Mouse (Mus musculus) right cerebral cortex, adult 18-20 months (tissue): ENCODE results near the gene Slc25a12.
A peak's percentile ranks its signal among the peaks of the same experiment; 100 is the strongest.

Experiments
- DNase-seq: peaks from one replicate; pipeline ENCODE4 v3.0.0; 2022; ENCODE audit warnings: mixed read lengths

Slc25a12 gene

DNA sequence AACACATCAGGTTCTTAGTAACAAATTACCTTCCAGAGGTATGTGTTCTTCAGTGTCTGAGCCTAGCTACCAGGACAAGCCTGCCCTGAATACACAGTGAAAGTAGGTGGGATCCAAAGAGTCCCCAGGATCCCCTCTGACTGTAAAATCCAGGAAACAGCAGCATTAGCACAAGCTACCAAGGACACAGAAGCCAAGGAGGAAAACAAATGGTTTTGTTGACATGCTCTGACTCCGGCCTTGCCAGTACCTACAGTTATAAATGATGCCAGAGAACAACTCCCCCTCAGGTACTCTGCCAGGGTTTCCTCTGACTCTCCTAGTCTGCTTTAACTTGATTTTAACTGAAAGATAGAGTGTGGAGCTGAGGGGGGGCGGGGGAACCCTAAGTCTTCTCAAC, 18.0 kb downstream of the Slc25a12 start:
- DNase-seq: no peak

DNA sequence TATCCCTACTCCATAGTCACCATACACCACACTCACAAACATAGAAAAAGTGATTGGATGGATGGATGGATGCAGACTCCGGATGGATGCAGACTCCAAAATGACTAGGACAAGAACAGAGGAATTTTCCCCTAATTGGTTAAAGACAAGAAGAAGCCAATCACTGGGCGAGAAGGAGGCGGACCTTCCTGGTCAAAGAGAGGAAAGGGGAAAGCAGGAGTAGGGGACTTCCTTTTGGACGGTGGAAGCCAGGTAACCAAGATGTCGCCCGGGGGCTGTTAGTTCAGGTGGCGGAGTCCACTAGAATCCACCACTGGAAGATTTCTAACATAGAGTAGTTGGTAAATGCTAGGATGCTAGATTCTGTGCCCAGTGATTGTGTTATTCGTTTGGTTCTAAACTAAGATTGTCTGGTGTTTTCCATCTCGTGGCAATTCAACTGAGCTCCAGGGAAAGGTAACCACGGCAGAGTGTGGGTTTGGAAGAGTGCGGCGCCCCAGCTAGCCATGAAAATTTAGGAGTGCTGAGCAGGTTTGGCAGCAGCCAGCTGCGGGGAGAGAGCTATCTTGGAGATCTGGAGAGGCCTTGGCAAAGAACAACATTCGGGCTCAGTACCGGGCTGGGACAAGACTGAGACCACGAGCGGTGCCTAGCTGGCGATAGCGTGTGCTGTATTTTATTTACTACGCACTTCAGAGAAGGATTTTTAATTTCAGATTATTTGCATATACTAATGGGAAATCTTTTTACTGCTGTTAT, 19.6 kb downstream of the Slc25a12 start:
- DNase-seq: no peak

DNA sequence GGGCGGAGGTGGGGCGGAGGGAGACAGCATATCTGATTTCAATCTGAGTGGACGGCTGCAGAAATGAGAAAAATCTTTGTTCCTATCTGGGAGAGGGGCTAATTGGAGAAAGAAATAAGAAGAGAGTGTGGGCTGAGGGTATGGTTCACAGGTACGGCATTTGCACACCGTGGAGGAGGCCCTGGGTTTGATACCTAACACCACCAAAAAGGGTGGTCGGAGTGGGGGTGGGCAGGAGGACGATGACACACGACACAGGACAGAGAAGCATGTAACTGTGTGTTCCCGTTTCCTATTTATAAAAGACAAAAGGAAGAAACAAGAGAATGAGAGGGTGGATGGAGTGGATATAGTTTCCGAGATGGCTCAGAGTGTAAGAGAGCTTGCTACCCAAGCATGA, 20.4 kb downstream of the Slc25a12 start:
- no peak for DNase-seq

DNA sequence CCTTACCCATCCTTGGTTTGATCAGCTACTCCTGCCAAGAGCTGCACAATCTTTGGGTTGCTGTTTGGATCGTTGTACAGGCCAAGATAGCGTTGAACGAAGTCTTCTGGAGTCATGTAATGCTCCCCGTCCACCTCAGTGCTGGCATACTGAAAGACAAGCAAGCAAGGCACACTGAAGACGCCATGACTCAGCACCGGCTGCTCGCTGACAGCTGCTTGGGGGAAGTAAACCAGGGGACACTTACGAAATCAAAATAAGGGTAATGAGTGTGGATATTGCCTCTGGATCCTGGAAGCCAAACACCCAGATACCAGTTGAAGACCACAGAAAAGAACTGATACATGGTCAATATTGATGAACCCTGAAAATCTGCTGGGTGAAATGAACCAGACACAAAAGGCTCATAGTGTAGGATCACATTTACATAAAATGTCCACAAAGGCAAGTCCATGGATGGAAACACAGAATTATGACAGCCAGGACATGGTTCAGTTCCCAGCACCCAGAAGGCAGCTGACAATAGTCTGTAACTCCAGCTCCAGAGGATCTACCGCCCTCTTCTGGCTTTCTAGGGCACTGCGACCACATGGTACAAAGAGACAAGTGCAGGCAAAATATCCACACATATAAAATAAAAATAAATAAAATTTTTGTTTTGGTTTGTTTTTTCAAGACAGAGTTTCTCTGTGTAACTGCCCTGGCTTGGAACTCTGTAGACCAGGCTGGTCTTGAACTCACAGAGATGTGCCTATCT, 23.5 kb downstream of the Slc25a12 start:
- peak; percentile 25 for DNase-seq

DNA sequence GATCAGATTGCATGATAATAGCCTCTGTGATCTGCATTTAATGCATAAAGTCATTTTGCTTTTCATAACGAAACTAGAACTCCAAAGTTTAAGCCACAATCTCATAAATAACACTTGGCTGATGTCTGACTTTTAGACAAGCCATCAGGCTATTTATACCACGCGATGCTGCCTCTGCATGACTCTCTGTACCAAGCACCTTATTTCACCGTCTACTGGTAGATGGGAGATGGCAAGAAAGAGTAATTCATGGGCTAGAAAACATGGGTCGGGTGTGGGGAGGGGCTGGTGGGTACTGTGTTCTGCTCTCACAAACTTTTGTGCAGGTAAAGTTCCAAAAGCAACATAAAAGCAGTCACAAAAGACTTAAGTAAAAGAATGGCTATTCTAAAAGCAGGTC, 27.4 kb downstream of the Slc25a12 start:
- no peak for DNase-seq

DNA sequence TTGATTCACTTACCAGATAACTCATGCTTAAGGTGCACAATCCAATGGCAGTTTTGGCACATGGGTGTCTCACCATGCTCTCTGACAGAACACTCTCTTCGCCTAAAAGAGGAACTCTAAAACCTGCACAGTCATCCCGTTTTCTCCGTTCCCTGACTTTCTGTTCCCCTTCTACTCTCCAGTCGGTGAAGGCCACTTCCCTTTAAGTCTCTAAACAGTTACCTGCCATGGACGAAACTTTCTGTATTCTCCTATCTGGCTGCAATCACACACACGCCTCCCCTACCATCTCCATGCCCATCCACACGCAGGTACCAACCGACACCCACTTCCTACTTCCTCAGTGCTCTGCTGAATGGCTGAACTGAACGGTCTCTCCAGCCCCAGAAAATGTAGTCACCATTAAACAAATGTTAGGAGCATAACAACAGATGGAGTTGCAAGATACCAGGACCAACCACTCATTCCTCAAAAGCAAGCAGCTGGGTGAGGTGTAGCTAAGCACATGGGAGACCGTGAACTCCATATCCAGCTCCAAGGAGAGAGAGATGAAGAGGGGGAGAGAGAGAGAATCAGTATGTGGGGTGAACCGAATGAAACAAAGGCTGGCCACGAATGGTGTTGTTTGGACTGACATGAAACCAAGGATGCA, 29.3 kb downstream of the Slc25a12 start:
- no peak for DNase-seq

DNA sequence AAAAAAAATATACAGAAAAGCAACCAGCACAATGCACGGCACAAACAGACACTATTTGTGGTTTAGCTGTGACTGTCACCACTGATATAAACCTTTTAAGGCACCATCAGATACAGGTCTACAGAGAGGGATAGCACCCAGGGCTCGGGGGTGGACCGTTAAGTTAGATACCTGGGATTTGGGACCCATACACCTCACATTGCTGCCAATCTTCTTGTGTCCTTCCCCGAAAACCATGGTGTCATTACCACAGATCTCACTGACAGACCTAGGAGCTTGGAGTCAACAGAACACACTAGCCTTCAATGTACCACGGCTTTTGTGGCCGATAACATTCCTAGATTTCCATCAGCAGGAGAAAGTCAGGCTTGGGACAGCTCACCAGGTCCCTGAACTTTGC, 30.9 kb downstream of the Slc25a12 start:
- no peak for DNase-seq

DNA sequence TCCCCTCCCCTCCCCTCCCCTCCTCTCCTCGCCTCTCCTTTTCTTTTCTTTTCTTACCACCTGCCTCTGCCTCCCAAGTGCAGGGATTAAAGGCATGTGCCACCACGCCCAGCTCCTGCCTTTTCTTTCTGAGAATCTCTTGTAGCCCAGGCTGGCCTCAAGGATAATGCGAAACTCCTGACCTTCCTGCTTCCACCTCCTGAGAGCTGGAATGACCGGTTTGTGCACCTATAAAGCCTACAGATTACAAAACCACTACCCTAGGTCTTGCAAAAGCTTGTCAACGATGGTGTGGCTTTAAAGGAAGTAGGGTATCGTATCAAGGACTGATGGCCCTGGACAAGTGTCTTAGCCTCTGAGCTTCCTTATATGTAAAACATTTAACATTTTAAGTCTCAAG, 31.3 kb downstream of the Slc25a12 start:
- no peak for DNase-seq

DNA sequence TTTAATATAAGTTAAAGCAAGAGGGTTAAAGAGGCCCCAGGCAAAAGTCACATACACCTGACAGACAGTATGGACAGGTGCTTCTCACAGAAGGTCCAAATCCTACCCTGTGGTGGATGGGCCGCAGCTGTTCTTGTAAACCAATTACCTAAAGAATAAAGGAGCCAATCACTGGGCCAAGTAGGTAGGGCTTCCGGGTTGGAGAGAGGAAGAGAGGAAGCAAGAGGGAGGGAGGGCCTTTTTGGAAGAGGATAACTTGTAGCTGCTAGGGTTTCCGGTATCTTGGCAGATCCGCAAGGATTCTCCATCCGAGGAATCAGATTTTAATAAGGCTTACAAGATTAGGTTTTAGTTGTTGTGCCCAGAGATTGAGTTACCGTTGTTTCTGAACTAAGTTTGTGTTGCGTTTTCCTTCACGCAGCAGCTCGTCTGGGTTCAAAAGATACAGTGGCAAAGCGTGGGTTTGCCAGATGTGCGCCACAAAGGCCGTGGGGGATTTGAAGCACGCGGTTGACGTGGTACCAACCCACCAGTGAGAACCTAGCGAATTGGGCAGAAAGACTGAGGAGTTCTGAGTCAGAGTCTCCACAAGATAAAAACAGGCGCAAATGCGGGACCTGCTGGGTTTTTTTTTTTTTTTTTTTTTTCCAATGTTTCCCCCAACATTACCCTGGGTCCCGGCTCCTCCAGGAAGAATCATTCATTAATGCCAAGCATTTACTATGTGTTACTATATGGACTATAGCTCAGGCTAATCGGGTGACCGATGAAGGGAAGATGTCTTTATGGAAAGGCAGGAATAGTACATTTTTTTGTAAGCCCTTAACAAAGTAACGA, 33.3 kb downstream of the Slc25a12 start:
- DNase-seq: no peak

DNA sequence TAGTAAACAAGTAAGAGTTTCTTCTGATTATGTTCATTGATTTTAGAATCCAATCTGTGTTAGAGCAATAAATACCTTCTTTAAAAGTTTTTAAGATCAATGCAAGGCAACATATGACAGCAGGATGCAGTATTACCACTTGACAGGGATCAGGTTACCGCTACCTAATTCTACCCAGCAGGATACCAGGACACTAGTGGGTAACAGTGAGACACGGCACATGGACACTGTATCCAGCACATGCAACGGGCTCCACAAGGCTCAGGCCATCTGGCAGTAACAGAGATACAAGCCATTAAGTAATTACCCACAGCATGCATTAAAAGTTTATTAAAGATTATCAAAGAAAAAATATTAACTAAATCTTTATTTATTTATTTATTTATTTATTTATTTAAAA, 37.8 kb downstream of the Slc25a12 start:
- no peak for DNase-seq

DNA sequence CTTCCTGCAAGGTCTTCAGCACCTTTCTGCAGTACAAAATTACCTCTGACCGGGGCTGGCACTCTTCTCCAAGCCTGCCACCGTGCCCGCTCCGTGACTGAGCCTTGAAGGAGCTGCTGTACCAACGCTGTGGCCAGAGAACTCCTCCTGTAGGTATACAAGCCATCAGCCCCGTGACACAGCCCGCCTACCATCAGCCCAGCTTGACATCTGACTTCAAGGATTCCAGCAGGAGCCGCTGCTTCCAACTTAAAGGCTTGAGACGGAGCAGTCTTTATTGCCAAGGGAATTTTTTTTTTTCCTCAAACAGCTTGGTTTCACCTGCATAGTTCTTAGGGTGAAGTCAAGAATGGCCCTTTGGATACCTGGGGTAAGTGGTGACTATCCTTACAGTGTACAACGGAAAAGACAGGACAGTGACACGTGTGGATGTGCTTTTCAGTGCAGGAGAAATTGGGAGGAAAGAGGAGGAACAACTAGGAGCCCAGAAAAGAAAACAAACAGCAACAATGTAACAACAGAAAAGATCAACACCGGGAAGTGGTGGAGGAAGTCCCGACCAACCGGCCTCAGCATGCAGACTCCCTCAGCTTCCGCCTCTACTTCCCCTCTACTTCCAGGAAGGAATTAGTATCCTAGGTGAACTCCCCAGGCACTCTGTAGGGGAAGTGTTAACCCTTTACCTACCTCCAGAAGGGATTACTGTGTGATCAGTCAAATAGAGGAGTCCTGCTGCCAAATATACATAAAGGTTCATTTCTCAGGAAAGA, 39.0 kb downstream of the Slc25a12 start:
- no peak for DNase-seq

DNA sequence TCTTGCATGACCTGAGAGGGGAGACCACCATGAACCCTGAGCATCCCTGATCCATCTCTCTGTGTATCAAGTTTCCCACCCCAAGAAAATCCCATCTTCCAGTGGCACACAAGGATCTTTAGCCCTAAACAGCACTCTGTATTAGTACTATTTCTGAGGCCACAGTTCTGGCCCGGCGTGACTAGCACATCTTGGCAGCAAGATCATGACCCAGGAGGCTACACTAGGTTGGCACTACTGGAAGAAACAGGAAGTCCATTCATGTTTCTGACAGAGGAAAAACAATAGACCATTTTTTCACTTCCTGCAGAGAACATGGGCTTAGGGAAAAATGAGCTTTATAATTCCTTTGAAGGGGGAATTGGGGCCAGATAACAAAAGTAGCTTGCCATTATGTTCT, 39.8 kb downstream of the Slc25a12 start:
- no peak for DNase-seq

DNA sequence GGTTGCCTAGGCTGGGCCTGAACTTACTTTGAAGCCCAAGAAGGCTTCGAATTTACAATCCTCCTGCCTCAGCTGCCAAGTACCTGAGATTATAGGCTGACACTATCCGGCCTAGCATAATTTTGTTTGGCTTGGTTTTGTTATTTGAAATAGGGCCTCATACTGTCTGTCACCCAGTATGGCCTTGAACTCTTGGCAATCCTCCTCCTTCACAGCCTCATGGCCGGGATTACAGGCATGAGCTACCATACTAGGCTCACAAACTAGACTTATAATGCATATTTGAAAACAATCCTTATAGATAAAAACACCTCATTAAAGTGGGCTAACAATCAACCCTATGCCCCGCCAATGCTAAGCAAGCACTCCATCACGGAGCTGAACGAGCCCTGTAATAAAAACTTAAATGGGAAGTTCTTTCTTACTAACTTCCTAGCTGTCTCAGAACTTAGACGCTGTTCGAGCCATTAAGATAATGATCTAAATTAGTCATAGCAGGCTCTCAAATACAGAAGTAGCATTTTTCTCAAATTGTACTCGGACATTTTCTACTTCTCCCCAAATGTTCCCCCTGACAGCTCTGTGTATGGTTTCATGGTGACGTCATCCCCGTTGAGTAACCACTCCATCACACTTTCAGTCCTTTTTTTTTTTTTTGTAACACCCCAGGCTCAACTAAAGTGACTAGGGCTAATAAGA, 40.6 kb downstream of the Slc25a12 start:
- DNase-seq: no peak

DNA sequence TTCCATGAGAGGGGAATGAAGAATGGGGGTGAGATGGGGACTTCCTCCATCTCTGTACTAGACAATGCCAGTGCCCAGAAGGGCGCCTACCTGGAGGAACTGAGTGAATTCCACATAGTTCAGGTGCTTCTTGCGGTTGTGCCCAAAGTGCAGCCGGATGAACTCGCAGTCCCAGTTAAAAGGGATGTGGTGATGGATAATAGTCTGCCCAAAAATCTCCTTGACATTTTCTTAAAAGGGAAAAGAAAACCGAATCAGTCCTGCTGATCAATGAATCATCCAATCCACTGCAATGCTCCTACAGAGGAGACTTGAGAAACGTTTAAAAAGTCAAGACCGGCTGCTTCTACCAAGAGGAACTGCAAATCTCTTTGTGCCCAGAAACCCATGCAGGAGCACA, 43.7 kb downstream of the Slc25a12 start:
- DNase-seq: no peak

DNA sequence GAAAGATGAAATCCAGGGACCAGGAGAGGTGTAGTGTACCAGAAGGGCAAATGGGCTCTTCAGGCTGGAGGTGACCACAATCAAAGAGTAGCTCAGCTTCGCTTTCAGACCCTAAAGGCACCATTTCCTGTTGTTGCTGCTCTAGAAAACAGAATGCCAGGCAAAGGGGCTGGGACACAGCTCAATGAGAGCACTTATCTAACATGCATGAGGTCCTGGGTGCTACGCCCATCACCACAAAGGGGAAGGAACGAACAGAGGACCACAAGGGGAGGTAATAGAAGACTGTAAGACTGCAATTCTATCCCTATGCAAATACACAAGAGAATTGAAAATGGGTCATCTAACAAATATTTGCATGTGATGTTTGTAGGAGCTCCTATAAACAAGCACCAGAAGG, 46.1 kb downstream of the Slc25a12 start:
- DNase-seq: no peak

DNA sequence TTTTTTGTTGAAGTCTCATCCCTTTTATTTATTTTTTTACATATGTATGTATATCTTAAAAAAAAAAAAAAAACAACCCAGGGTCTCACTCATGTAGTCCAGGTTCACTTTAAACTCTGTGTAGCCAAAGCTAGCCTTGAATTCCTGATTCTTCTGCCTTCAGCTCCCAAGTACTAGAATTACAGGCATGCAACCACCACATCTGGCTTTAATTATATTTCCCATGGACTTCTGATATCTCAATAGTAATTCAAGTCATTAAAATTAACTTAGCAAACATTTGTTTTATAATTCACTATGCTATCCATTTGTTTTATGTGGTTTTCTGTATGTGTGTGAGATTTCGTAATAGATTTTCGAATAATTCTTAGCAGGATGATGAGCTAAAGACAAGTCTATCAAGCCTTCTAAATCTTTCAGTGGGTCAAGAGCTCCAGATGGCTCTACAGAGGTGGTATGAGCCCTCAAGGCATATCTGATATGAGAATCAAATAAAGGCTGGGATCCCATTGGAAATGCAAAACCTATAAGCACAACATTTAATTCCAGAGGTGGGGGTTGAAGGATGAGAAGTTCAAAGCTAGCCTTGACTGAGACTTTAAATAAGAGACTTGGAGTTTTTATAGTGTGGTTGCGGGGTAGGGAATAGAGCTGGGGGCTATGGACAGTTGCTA, 51.3 kb downstream of the Slc25a12 start:
- no peak for DNase-seq

DNA sequence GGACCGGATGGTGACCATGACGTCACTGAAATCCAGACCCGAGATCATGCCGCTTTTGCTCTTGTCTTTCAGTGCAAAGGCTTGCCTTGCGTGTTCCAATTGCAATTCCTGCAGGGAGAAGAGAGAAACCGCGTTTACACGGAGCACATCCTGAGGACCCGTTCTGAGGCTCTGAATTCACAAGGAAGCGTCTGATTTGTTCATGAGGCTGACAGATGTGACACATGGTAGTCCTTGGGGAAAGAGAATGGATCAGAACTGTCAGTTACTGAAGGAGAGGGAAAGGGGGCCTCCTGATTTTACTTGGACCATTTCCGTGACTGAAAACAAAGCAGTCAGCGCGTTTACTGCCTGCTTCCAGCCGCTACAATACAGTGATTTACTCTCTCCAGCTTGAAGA, 52.5 kb downstream of the Slc25a12 start:
- no peak for DNase-seq

DNA sequence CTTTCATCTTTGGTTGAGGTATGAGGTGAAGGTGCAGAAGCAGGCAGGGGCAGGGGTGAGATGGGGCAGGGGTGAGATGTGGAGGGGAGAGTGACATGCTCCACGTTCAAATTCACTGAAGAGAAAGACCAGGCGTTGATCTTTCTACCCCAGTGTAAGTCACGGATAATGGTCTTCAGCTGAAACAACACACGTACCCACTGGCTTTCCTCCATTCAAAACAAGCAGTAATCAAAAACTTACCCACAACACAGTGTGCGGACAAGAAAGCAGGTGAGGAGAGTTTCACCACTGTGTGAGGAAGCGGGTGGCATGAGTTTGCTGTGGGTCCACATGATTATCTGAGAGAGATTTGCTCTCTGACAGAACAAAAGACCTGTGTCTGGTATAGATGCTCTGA, 53.5 kb downstream of the Slc25a12 start:
- no peak for DNase-seq

DNA sequence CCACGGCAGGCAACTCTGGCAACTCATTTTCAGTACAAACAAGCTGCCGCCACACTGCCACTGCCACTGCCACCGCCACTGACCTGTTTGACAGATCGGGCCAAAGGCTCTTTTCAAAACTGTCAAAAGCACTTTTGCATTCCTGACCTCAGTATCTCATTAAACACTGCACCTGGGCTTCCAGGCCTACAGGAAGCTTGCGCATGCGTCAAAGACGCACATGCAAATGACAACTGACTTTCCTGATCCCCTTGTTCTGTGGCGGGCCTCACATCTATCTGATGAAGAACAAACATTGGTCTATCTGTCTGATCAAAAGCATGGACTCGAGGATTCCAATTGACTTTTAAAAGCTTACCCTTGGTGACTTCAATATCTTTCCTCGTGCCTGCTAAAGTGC, 55.5 kb downstream of the Slc25a12 start:
- no peak for DNase-seq

DNA sequence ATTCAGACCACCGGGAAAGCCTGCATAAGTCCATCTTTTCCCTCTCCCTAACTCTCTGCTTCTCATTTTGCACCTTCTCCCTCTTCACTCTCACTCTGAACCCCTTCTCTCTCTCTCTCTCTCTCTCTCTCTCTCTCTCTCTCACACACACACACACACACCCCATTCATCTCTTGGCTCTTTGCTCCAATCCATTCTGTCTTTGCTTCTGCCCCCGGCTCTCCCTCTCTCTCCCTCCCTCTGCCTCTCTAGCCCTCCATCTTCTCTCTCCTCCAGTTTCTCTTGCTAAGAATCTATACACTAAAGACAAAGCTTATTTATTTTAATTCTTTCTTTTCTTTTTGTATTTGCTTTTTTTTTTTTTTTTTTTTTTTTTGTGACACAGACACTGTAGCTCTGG, 57.8 kb downstream of the Slc25a12 start:
- no peak for DNase-seq

DNA sequence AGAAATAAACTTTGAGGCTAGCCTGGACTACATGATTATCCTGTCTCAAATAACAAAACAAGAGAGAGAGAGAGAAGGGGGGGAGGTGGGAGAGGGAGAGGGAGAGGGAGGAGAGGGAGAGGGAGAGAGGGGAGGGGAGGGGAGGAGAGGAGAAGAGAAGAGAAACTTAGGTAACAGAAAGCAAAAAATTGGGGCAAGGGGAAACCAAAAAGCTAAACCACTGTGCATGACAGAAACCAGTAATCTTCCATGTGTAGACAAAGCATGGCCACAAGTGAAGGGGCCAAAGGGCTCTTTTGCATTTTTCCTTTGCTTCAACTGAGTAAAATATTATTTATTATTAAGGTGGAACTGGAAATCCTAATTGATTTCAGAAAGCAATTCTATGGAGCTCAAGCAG, 61.2 kb downstream of the Slc25a12 start:
- DNase-seq: no peak
